Mouse (Mus musculus) left cerebral cortex, adult 2 months (tissue): ENCODE measurements around the gene Scaper. TPM values are rescaled to one million over a fixed set of nuclear protein-coding genes. Genes with fewer than 3 reads are reported as not detected.

Experiments used
- DNase-seq, 2 experiments: peaks; one replicate each; pipeline ENCODE4 v3.0.0; 2021 to 2022; ENCODE audit warnings: low spot score in 2 of 2, mixed read lengths in 1 of 2; ENCODE audit errors: extremely low spot score in 1 of 2
- H3K27ac ChIP-seq: fragments of 200-600 bp; 2 replicates; pipeline ENCODE4 v1.8.1; 2022
- H3K4me3 ChIP-seq: fragments of 200-600 bp; 2 replicates; pipeline ENCODE4 v1.8.1; 2022
- CTCF ChIP-seq: fragments of 200-600 bp; IDR thresholded peaks from 2 replicates; pipeline ENCODE4 v1.8.1; 2022; ENCODE audit warnings: antibody characterized with exemption, mild to moderate bottlenecking, moderate library complexity
- intact Hi-C: fragments of 180-260 bp; cut with DNase I; formaldehyde crosslinking; loops from one replicate; pipeline ENCODE4 v1.15.1; 2025
- total RNA-seq, 2 experiments: library from RNA; stranded (reverse); gene quantifications; 2 replicates each; pipeline ENCODE4 v1.2.3; 2021

Scaper gene
- total RNA-seq, 2 experiments from 2014 or later, result 31.9 to 33.1 TPM

DNA sequence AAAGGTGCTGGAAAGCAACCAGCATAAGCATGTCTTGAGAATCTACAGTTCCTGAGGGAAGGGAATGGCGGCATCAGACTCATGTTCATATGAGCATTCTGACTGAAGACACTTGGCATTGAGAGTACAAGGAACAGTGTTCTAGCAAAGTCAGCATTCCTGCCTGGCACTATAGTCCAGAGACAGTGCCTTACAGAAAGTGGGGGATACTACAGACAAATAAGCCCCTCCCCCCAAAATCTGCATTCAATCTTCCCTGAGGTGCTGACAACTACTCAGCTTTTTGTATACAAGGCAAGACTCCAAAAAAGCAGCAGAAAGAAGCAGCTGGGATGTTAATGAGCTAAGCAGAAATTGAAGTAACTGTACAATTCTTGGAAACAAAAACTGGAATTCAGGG is 59.9 kb downstream of the Scaper start:
- no peak overlapping the region for H3K4me3 ChIP-seq
- no peak for DNase-seq
- no peak for TF ChIP-seq CTCF
- H3K27ac ChIP-seq, result no peak overlapping the region
- intact Hi-C loops, result no loop called here

DNA sequence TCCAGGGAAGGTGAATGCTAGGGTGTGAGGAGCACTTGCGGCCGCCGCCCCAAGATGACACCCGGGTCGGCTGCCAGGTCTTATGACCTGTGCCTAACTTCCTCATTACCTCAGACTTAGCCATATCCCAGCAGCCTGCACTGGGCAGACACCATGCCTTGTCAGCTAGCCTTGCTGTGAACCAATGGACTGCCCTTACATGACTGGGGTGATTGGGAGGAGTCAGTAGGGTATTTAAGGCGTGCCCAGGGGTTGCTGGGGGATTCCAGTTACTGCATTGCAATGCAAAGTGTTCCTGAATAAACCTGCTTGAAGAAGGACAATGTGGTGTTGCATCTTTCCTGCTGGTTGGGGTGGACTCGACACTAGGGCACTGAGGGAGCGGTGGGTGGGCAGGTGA is 148.5 kb downstream of the Scaper start:
- no peak for DNase-seq
- TF ChIP-seq CTCF, result no peak
- Histone ChIP-seq H3K4me3 (no peak overlapping the region), H3K27ac (no peak overlapping the region)
- intact Hi-C loops, result no loop called here

DNA sequence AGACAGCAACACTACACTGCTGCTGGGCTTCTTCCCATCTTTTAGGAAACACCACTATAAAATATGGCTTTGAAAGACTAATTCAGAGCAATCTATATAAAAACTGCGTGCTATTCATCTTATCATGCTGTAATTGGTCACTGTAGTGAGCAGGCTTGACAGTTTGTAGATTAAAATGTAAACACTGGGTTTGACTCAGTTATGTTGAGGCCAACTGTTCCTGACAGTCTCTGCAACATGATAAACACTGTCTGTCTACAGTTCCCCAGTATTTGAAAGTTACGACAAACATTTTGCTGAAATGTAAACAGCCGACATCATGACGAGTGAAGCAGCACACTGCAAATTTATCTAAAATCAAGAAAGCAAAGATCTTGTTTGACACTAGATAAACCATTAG is 225.9 kb downstream of the Scaper start:
- no peak for TF ChIP-seq CTCF
- H3K27ac ChIP-seq, result no peak overlapping the region
- DNase-seq, result no peak
- intact Hi-C loops, result no loop called here
- no peak overlapping the region for H3K4me3 ChIP-seq

DNA sequence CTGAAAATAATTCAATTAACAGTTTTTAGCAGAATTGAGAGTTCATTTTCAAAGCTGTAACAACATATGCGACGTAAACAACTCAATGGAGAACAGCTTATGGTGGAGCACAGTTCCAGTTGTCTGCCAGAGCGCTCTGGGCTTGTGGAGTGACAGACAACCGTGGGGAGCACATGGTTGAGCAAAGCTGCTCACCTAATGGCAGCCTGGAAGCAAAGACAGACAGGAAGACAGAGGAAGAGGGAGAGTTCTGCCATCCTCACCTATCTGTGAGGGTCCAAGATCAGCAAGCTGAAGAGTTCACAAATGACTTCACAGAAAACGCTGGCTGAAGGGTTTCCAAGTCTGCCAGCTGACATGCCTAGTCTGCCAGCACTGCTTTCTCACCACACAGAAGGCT is 227.4 kb downstream of the Scaper start:
- intact Hi-C loops, result no loop called here
- no peak for DNase-seq
- H3K27ac ChIP-seq, result no peak overlapping the region
- H3K4me3 ChIP-seq, result no peak overlapping the region
- no peak for TF ChIP-seq CTCF

- intact Hi-C loops, result no loop called here
- no peak for DNase-seq
- H3K27ac ChIP-seq, result no peak overlapping the region
- peak; percentile 20 for TF ChIP-seq CTCF
- no peak overlapping the region for H3K4me3 ChIP-seq
These were observed 231.3 kb downstream of the Scaper start for GRCm38 (mm10) chr9:55706603-55707002.

GRCm38 (mm10) chr9:55695307-55695706 is 242.6 kb downstream of the Scaper start:
- no peak for TF ChIP-seq CTCF
- intact Hi-C loops, result no loop called here
- Histone ChIP-seq H3K4me3 (no peak overlapping the region), H3K27ac (no peak overlapping the region)
- DNase-seq, result no peak

GRCm38 (mm10) chr9:55677099-55677498 is 260.8 kb downstream of the Scaper start:
- no peak overlapping the region for H3K4me3 ChIP-seq
- H3K27ac ChIP-seq, result no peak overlapping the region
- intact Hi-C loops, result no loop called here

DNA sequence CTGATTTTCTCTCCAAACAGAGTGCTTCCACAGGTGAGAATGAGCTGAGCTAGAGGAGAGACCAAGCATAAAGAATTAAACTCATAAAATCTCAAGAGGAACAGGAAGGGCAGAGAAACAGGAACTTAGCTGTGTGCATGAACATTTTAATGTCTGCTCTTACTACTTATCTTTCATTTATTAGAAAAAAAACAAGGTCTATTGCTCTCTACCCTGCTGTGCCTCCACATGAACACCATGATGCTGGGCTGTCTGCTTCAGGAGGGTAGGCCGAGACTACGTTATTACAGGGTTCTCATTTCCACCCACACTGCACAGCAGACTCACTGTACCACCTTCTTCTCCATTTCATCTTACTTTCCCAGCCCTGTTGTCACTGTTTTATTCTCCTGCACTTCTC is 291.5 kb downstream of the Scaper start:
- no peak for DNase-seq
- Histone ChIP-seq H3K27ac (no peak overlapping the region), H3K4me3 (no peak overlapping the region)
- intact Hi-C loops, result no loop called here
- TF ChIP-seq CTCF, result no peak

More at GRCm38 (mm10) chr9:55677099-55677498, 260.8 kb downstream of the Scaper start:
- DNase-seq, result no peak
- TF ChIP-seq CTCF, result no peak

GRCm38 (mm10) chr9:55626990-55627389 is 310.9 kb downstream of the Scaper start:
- no peak for TF ChIP-seq CTCF
- DNase-seq, result no peak
- H3K4me3 ChIP-seq, result no peak overlapping the region
- H3K27ac ChIP-seq, result no peak overlapping the region
- intact Hi-C loops, result no loop called here

DNA sequence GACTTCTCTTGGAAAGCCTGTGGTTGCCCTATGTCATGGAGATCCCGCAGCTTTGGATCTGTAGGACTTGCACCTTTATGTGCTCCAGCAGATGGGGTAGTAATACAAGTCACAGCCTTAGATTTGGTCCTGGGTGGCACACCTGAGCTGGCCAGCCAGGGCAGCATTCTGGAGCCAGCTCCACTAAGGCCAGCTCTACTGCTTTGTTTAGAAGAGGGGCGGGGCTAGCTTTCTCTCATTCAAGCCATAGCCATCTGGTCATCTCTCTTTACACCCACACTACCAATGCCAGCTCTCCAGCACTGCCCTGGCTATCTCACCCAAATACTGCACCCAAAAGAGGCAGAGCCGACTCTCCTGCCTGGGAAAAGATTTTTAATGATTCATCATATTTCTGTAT is 323.2 kb downstream of the Scaper start:
- no peak overlapping the region for H3K4me3 ChIP-seq
- TF ChIP-seq CTCF, result no peak
- H3K27ac ChIP-seq, result no peak overlapping the region
- intact Hi-C loops, result no loop called here
- DNase-seq, result no peak

- DNase-seq, result no peak
- H3K4me3 ChIP-seq, result no peak overlapping the region
- H3K27ac ChIP-seq, result no peak overlapping the region
- intact Hi-C loops, result no loop called here
- TF ChIP-seq CTCF, result no peak
These were observed 328.2 kb downstream of the Scaper start for GRCm38 (mm10) chr9:55609751-55610150.

GRCm38 (mm10) chr9:55608701-55609531 is 329.0 kb downstream of the Scaper start:
- intact Hi-C loops, result no loop called here
- H3K4me3 ChIP-seq, result no peak overlapping the region
- TF ChIP-seq CTCF, result no peak
- no peak for DNase-seq
- H3K27ac ChIP-seq, result no peak overlapping the region

DNA sequence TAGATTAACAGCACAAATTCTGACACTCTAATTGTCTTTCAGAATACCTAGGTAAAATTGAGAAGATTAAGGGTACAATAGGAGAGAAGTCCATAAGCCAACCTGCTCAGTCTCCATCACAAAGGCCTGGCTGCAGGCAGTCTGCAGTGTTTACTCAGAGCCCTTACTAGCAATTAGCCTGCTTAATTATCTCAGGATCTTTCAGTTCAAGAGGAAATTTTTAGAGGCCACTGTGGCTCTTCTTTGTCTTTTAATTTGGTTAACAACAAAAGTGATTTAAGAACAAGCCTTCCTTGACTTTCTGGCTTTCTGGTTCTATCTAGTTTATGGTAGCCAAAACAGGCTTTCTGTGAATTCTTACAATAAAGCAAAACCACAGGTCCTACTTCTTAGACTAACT is 339.3 kb downstream of the Scaper start:
- DNase-seq, result no peak
- intact Hi-C loops, result no loop called here
- H3K4me3 ChIP-seq, result no peak overlapping the region
- H3K27ac ChIP-seq, result no peak overlapping the region
- no peak for TF ChIP-seq CTCF
